Mouse (Mus musculus): ENCODE data around the gene Ang2.

Gene Ang2

DNA sequence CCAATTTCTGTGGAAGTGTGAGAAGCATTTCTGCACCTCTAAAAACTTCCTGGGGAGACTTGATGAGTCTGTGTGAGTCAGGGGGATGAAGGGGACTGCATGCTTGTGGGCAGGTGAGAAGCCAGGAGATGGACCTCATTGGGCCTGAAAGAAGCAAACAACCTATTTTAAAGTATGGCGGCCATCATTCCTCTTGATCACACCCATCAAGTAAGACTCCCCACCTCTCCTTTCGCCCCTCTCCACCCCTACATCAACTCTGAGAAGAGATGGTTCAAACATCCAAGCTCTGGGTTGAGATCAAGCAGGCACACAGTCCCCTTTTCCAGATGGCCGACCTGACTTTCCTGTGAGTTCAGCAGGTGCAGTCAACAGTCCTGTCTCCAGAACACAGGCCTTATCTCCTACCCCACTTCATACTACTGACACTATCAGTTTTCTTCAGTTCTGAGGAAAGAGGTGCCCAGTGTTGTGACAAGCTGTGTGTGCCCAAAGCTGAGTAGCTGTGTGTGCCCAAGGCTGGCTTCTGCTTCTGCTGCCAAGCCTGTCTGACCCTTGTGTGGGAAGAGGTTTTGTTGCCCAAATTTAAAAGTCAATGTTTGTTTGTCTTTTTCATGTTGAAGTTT, 48.6 kb downstream of the Ang2 start:
- no peak for DNase-seq

DNA sequence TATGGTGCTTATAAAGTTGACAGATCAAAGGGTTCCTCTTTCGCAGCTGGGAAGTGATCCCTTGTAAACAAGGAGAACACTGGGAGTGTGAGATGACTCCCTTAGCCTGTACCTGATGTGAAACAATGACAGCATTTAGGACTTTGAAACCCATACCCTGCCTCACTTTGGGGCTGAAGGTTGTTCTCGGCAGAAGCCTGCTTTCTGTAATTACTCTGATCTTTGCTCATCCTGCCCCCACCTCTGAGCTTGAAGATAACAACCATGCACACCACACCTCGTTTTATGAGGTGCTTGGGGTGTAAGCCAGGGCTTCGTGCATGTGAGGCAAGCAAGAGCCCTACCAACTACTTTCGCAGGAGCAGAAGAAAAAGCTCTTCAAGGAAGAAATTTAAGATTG, 49.8 kb downstream of the Ang2 start:
- DNase-seq, result no peak

DNA sequence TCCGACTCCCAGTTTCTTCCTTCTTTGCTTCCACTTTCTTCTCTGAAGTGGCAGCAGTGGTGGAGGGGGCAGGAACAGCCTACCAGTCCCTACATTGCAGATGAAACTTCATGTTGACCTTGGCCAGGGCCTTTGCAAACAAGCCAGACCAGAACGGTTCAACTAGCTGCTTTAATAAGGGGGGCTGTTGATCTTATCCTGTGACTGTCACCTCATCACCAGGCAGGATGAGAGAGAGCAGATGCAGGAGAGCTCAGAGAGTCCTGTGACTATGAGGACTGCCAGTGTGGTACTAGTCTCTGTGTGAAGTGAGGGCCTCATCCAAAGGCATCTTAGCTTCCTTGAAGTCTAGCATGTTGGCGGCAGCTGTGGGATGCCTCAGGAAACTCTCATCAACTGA, 50.9 kb downstream of the Ang2 start:
- DNase-seq, result no peak

- DNase-seq, result no peak
Measured at GRCm38 (mm10) chr14:51146685-51147084, 52.3 kb downstream of the Ang2 start, which contains the start of gene Rnase1. TSS of gene Rnase1 (minus strand) at chr14:51146785.

- DNase-seq, result no peak
Measured at GRCm38 (mm10) chr14:51145521-51145920, 53.4 kb downstream of the Ang2 start.
